Mouse (Mus musculus): Measurements from ENCODE around the gene Nr1h2. TPM values are rescaled to one million over a fixed set of nuclear protein-coding genes. Genes with fewer than 3 reads are reported as not detected.
A peak's percentile ranks its signal among the peaks of the same experiment; 100 is the strongest.

The Nr1h2 gene
- total RNA-seq, 1 experiment from 2014 or later: 140 TPM

- DNase-seq: no peak
Measured at GRCm38 (mm10) chr7:44549621-44550408, 3.9 kb downstream of the Nr1h2 start.

GRCm38 (mm10) chr7:44548497-44549087, 5.2 kb downstream of the Nr1h2 start, which contains the start of gene Pold1:
Gene Pold1 (minus strand): TSS chr7:44548849.
- peak; percentile 99 for DNase-seq

DNA sequence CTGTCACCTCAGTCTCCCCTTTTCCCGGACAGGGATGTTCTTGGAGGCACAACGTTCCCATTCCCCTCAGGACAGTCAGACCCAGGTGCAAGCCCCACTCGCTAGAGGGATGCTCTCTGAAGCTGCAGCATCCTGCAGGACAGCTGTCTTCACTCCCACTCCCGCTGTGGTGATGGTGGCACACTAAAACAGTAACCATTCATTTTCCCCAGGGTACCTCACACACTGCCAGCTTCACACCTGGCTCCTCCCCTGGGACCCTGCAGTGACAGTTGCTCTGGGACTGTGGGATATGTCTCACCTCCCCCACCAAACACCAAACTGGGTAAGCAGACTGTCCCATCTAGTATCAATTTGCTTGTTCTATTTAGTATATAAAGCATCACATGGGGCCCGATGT, 6.0 kb downstream of the Nr1h2 start:
- DNase-seq: no peak

DNA sequence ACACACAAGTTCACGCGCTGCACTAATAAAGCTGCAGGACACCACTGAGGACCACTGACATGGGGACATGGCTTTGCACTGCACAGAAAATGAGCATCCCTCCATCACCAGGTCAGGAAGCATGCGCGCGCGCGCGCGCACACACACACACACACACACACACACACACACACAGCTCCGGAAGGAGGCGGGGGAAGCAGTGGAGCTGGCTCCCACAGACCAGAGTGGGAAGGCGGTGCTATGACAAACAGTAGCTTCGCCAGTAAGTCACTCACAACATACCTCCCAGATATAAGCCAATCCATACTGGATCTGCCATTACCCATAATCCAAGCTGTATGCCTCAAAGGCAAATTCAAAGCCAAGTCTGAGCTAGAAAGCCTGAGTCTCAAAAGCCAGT, 6.7 kb downstream of the Nr1h2 start:
- no peak for DNase-seq

- no peak for DNase-seq
Measured at GRCm38 (mm10) chr7:44546274-44546673, 7.5 kb downstream of the Nr1h2 start.

GRCm38 (mm10) chr7:44543071-44543470, 10.7 kb downstream of the Nr1h2 start:
- no peak for DNase-seq

GRCm38 (mm10) chr7:44542555-44542954, 11.2 kb downstream of the Nr1h2 start:
- no peak for DNase-seq

DNA sequence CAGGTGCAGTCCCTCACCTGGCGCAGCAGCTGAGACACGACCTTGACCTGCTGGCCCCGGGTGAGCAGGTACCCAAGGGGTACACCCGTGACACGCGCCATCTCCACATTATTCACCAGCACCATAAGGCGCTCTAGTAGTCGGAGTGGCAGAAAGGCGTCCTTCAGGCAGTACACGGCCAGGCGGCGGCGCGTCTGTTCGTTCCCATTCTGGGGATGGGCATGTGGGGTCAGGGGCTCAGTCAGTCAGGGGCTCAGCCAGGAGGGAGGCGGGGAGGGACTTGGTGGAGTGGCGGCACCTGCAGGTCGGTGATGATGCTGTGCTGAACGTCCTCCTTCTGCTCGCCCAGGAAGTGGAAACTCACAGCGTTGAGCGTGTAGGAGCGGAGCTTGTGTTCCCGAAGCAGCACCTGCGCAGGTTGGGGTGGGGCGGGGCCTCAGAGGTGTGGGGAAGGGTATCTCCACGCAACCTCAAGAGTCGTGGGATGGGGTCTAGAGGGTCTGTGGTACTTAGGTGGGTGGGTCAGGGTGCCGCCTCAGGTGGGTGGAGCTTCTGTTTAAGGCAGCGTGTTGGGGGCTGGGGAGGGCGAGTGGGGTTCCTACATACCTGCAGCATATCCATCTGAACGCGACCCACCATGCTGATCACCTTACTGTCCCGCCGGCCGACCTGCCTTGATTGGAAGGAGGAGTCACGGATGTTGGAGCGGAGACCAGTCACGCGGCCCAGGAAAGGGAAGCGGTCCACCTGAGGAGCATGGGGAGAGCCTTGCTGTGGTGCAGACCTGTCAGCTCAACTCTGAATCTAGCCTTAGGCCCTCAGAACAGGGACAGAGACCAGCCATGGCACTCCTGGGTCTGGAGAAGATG, 14.8 kb downstream of the Nr1h2 start:
- no peak for DNase-seq

- no peak for DNase-seq
Measured at GRCm38 (mm10) chr7:44537496-44537895, 16.3 kb downstream of the Nr1h2 start.

DNA sequence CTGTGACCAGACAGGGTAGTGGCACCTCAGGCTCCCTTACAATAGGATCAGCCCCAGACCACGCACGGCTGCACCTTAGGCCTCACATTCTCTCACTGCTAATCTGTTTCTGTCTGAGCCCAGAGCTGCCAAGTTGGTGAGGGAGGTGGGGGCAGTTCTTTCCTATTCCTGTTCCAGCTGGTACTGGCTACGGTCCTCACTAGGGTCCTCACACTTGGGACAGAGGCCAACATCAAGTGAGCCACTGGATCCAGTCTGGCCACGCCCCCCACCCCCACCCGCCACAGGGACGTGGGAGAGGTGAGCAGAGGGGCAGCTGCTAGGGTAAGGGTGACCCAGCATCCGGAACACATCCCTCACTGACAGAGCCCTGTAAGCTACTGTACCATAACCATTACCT, 16.7 kb downstream of the Nr1h2 start:
- no peak for DNase-seq

GRCm38 (mm10) chr7:44536590-44536968, 17.2 kb downstream of the Nr1h2 start:
- no peak for DNase-seq

- no peak for DNase-seq
Measured at GRCm38 (mm10) chr7:44535657-44536589, 17.8 kb downstream of the Nr1h2 start.

DNA sequence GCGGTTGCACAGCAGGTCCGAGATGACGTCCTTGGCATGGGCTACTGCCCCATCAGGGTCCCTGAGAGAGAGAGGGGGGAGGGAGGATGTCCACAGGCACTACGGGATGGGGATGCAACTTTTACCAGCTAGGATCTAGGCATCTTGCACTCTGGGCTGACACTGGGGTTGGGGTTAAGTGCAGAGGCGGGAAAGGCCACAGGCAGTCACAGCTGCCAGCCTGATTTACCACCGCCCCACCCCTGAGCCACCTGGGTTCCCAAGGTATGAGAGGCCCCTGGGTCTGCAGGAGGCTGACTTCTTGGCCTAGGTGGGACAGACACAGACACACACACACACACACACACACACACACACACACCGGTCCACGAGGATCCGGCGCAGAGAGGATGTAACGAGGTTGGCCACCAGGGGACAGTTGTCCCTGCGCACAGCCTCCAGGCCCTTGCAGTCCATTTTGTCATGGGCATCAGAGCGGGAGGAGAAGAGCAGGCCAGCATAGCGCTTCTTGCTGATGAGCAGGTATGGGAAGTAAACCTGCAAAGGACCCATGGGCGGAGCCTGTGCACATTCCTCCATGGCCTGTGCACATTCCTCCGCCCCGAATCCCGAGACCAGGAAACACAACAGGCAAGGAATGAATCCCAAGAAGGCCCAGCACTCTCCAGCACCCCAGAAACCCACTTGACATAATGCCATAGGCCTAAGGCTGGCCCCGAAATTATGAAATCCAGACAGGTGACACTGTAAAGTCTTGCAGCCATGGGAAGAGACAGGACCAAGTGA, 18.9 kb downstream of the Nr1h2 start:
- DNase-seq: no peak

DNA sequence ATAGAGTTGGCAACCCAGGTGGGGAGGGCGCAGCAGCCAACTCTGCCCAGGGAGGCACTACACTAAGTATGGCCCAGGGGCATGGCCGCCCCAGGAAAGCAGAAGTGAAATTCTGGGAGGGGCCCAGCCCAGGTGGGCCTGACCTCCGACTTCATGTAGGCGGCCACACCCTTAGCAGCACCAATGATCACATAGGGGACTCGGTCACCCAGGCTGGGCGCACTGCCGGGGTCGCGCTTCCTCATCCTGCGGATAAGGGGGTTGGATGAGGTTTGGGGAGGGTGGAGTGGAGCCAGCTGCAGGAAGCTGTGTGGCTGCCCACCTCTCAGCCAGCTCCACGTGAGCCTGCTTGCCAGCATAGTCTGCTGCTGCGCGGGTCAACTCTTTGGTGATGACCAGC, 19.5 kb downstream of the Nr1h2 start:
- DNase-seq: no peak

DNA sequence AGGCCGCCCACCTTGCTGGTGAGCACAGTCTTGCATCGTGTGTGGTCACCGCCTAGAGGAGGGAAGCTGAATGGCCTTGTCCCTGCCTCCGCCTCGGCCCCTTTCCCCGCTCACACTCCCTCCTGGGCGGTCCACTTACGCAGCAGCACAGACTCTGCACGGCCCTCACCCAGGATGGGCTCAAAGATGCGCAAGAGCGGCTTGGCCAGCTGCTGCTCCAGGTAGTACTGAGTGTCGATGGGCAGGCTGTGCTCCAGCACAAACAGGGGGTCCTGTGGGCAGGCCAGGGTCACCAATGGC, 20.1 kb downstream of the Nr1h2 start:
- no peak for DNase-seq

DNA sequence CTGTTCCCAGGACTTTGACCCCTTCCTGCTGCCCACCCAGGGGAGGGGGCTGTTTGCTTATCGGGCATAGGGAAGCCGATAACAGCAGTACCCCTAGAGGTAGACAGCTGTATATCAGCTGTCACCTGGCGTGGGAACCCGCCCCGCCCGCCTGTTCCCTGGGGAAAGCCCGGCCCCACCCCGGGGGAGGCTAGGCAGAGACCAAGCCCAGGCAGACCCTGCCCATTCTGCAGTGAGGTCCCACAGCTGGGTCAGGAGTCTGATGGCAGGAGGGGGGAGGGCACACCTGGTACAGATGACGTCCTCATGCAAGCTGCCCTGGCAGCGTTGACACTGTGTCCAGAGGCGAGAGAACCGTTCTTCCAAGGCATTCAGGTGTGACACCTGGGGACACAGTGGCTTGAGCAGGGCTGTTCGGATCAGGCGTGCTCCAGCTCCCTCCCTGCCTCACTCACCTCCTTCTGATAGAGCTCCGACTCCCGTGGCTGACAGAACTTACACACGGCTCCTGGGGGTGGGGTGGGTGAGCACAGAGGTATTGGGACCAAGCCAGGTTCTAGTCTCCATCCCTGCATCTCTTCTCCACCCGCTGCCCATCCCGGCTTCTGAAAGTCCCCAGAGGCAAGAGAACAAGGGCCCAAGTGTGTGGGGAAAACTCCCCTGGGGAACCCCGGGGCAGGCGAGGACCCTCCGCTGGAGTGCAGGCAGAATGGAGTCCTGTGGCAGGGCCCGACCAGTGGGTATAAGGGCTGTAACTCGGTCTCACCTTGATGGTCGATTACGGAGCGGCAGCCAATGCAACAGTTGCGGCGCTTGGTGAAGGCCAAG, 20.6 kb downstream of the Nr1h2 start:
- DNase-seq: no peak

DNA sequence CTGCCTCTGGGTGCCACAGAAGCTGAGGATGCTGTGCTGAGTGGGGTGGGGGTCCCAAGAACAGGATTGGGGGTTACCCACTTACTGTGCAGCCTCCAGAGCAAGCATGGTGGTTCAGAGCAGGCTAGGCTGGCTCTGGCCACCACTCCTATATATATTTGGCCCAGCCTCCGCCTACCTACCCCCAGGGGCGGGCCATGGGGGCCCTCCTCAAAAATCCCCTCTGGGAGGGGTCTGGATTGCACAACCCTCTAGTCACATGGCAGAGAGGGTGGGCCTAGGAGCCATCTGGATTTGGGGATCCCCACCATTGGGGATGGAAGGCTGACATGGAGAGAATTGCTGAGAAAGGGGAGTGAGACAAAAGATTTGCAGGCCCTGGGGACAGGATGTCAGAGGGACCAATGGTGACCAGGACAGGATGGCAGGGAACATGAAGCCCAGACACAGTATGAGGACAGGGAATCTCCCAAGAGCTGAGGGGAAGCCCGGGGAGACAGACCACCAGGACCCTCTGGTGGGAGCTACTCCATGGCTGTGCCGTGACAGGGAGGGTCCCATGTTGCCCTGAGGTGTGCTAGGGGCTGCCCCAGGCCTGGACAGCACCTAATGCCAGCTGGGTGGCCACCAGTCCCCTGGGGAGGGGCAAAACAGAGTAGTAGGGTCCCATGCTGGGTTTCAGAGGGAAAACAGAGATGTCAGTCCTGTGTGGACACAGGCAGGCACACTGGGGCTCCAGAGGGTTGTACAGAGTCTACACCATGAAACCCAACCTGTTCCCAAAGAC, 21.6 kb downstream of the Nr1h2 start, which contains the start of gene Spib:
TSS of gene Spib (minus strand) at position 126 of the 787 bp plus-strand sequence.
- no peak for DNase-seq

GRCm38 (mm10) chr7:44531207-44531606, 22.5 kb downstream of the Nr1h2 start:
- DNase-seq: no peak

- no peak for DNase-seq
Measured at GRCm38 (mm10) chr7:44530507-44530906, 23.2 kb downstream of the Nr1h2 start.

Data from adrenal gland, postnatal 25 days (tissue).